Mouse (Mus musculus) forebrain, embryonic 13.5 days (tissue): ENCODE measurements at regions not wholly inside any gene's neighbourhood (a gene's known extent, or its start where the extent isn't known, plus 50 kb on each side); places are given as distances from the start of the nearest gene placed in this dataset.

ENCODE experiments used
- ATAC-seq: fragments of 200-750 bp; cut with Nextera tagmentation; 2 replicates; pipeline ENCODE4 v1.8.0; 2017
- H3K27ac ChIP-seq: fragments of 300-500 bp; sonication (generic); 2 replicates; pipeline ENCODE4 v1.5.1; 2015; ENCODE audit warnings: inconsistent platforms, mild to moderate bottlenecking, moderate library complexity
- H3K27me3 ChIP-seq: fragments of 300-500 bp; sonication (generic); 2 replicates; pipeline ENCODE4 v1.6.1; 2015; ENCODE audit warnings: mild to moderate bottlenecking, inconsistent platforms
- H3K36me3 ChIP-seq: fragments of 300-500 bp; sonication (generic); 2 replicates; pipeline ENCODE4 v1.6.1; 2015; ENCODE audit warnings: mild to moderate bottlenecking, inconsistent platforms; ENCODE audit not compliant: poor library complexity, severe bottlenecking
- H3K4me1 ChIP-seq: fragments of 300-500 bp; sonication (generic); 2 replicates; pipeline ENCODE4 v1.6.1; 2015; ENCODE audit warnings: inconsistent platforms
- H3K4me2 ChIP-seq: fragments of 300-500 bp; sonication (generic); 2 replicates; pipeline ENCODE4 v1.6.1; 2015; ENCODE audit warnings: inconsistent platforms, mild to moderate bottlenecking, moderate library complexity
- H3K4me3 ChIP-seq: fragments of 300-500 bp; sonication (generic); 2 replicates; pipeline ENCODE4 v1.5.1; 2015; ENCODE audit warnings: mild to moderate bottlenecking, inconsistent platforms
- H3K9ac ChIP-seq: fragments of 300-500 bp; sonication (generic); 2 replicates; pipeline ENCODE4 v1.6.1; 2015; ENCODE audit warnings: mild to moderate bottlenecking, inconsistent platforms
- H3K9me3 ChIP-seq: fragments of 300-500 bp; sonication (generic); replicated peaks from 2 replicates; pipeline ENCODE4 v1.6.1; 2016; ENCODE audit warnings: inconsistent platforms
- WGBS: fragments of 180-500 bp; shearing (Covaris S2); methylation state at CpG from one replicate; pipeline ENCODE4 v1.1.7; 2015; 5-methylcytosine and 5-hydroxymethylcytosine counted together

DNA sequence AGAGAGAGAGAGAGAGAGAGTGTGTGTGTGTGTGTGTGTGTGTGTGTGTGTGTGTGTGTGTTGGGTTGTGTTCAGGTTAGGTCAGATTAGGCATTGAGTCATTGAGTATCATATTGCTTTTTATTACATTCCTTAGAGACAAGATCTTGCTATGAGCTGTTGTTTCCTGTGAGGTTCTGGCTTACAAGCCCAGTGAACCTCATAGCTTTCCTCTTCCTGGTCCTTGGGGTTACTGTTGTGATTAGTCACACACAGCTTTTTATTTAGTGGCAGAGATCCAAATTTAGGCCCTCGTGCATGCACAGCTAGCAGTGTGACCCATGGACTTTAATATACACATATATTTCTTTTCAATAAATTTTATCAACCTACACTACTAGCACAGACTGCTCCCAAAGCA, 120.3 kb upstream of the Gm12666 start:
- Histone ChIP-seq H3K4me1 (no peaks in the 10 kb centered on the region), H3K9me3 (no peaks in the 10 kb centered on the region), H3K36me3 (no peaks in the 10 kb centered on the region), H3K27ac (no peak overlapping the region), H3K9ac (no peak overlapping the region), H3K4me3 (no peak overlapping the region), H3K27me3 (no peaks in the 10 kb centered on the region), H3K4me2 (no peak overlapping the region)
- 56% methylated on average over 1 of the region's 1 CpGs for WGBS
- no peak for ATAC-seq

DNA sequence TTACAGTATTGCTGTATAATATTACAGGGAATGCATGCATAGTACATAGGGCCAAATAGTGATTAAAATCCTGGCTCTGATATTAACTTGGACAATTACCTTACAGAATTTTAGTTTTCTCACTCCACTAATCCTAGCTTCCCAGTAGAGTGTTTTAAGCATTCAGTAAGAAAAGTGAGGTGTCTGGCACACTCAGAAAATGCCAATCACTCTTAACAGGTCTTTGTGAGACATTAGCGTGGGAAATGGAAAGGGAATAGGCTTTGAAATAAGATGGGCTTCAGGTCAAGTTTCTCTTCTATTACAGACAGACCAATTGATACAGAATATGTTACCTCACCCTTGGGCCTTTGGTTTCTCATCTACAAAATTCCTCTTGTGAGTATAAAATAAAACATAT, 74.3 kb upstream of the Gm12666 start:
- Histone ChIP-seq H3K36me3 (no peaks in the 10 kb centered on the region), H3K27me3 (no peaks in the 10 kb centered on the region), H3K27ac (no peak overlapping the region), H3K4me2 (no peak overlapping the region), H3K4me1 (no peaks in the 10 kb centered on the region), H3K9ac (no peak overlapping the region), H3K9me3 (no peaks in the 10 kb centered on the region), H3K4me3 (no peak overlapping the region)
- 47% methylated on average over 1 of the region's 1 CpGs for WGBS
- ATAC-seq, result no peak

DNA sequence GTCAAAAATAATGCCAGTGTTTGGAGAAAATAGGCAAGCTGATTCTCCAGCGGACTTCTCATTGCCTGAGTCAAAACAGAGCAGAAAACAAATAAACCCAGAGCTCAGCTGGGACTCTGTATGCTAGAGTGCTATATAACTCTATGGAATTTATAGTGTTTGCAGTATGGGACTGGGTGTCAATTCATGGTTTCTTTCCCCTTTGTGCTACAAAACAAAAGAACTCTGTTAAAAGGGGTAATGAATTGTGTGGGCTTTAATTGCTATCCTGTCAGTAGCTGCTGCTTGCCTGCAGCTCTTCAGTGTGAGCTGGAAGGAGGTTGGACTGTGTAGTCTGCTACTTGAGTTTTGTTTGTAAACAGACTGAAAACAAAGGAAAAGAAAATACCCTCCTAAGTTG, 55.3 kb upstream of the Gm12666 start:
- WGBS, result 0% methylated on average over 1 of the region's 1 CpGs
- peak; percentile 36; the same call in 1 of the 2 replicates for ATAC-seq
- H3K9ac ChIP-seq, result no peak overlapping the region

More for the DNA sequence above, 55.3 kb upstream of the Gm12666 start:
- no peaks in the 10 kb centered on the region for H3K36me3 ChIP-seq
- no peak overlapping the region for H3K4me2 ChIP-seq
- no peak overlapping the region for H3K27ac ChIP-seq
- H3K4me3 ChIP-seq, result no peak overlapping the region
- H3K27me3 ChIP-seq, result no peaks in the 10 kb centered on the region
- no peaks in the 10 kb centered on the region for H3K4me1 ChIP-seq
- H3K9me3 ChIP-seq, result no peaks in the 10 kb centered on the region
